Mouse (Mus musculus) intestine, embryonic 14.5 days (tissue): ENCODE results near the gene Cemip2. TPM values are rescaled to one million over a fixed set of nuclear protein-coding genes. Genes with fewer than 3 reads are reported as not detected.

Experiments used
- ATAC-seq: fragments of 200-750 bp; cut with Nextera tagmentation; replicated peaks from 2 replicates; pipeline ENCODE4 v1.8.0; 2017; ENCODE audit warnings: low read depth, moderate number of reproducible peaks, moderate TSS enrichment, moderate library complexity; ENCODE audit not compliant: low FRiP score, low TSS enrichment
- DNase-seq: peaks from one replicate; pipeline ENCODE4 v3.0.0-alpha.2; 2018; ENCODE audit warnings: low spot score
- H3K27ac ChIP-seq: fragments of 300-500 bp; sonication (generic); 2 replicates; pipeline ENCODE4 v1.5.1; 2014; ENCODE audit warnings: low read depth, mild to moderate bottlenecking, control low read depth
- H3K27me3 ChIP-seq: fragments of 300-500 bp; sonication (generic); replicated peaks from 2 replicates; pipeline ENCODE4 v1.6.1; 2014; ENCODE audit warnings: low read length, control low read depth; ENCODE audit not compliant: control insufficient read depth, insufficient read depth
- H3K36me3 ChIP-seq: fragments of 300-500 bp; sonication (generic); 2 replicates; pipeline ENCODE4 v1.6.1; 2014; ENCODE audit warnings: low read length, control low read depth; ENCODE audit not compliant: control insufficient read depth, insufficient read depth
- H3K4me1 ChIP-seq: fragments of 300-500 bp; sonication (generic); replicated peaks from 2 replicates; pipeline ENCODE4 v1.6.1; 2014; ENCODE audit warnings: low read length, control low read depth, mixed read lengths; ENCODE audit not compliant: control insufficient read depth, insufficient read depth
- H3K4me2 ChIP-seq: fragments of 300-500 bp; sonication (generic); 2 replicates; pipeline ENCODE4 v1.6.1; 2014; ENCODE audit warnings: low read length
- H3K4me3 ChIP-seq: fragments of 300-500 bp; sonication (generic); 2 replicates; pipeline ENCODE4 v1.5.1; 2014; ENCODE audit warnings: low read depth, low read length, control low read depth, mixed read lengths
- H3K9ac ChIP-seq: fragments of 300-500 bp; sonication (generic); 2 replicates; pipeline ENCODE4 v1.6.1; 2014; ENCODE audit warnings: mild to moderate bottlenecking, low read length
- H3K9me3 ChIP-seq: fragments of 300-500 bp; sonication (generic); 2 replicates; pipeline ENCODE4 v1.6.1; 2016; ENCODE audit warnings: low read length, control low read depth; ENCODE audit not compliant: control insufficient read depth
- WGBS: fragments of 180-500 bp; shearing (Covaris S2); extraction: QIAGEN DNeasy Blood & Tissue Kit; methylation state at CpG from one replicate; pipeline ENCODE4 v1.1.7; 2014; 5-methylcytosine and 5-hydroxymethylcytosine counted together
- polyA plus RNA-seq: library from polyadenylated mRNA; unstranded; fragments of >200 nt; fragmentation: Nextera tagmentation; extraction: Ambion mirVana; gene quantifications from 2 replicates; pipeline ENCODE4 v1.2.1, GENCODE M21; 2014

The Cemip2 gene
- polyA plus RNA-seq, 1 experiment from 2014 or later: 14.8 TPM

GRCm38 (mm10) chr19:21825128-21825885 lies 47.2 kb downstream of the Cemip2 start:
- no peak for DNase-seq
- H3K27me3 ChIP-seq: no peaks in the 10 kb centered on the region
- no peak overlapping the region for H3K27ac ChIP-seq
- WGBS: 85% methylated on average over 4 of the region's 4 CpGs
- H3K4me3 ChIP-seq: no peak overlapping the region
- no peaks in the 10 kb centered on the region for H3K9me3 ChIP-seq
- peaks cover 4% of the 10 kb centered on the region for H3K4me1 ChIP-seq
- peaks cover 26% of the 10 kb centered on the region; the same call in 1 of the 2 replicates for H3K36me3 ChIP-seq
- H3K4me2 ChIP-seq: no peak overlapping the region
- no peak for ATAC-seq
- no peak overlapping the region for H3K9ac ChIP-seq

DNA sequence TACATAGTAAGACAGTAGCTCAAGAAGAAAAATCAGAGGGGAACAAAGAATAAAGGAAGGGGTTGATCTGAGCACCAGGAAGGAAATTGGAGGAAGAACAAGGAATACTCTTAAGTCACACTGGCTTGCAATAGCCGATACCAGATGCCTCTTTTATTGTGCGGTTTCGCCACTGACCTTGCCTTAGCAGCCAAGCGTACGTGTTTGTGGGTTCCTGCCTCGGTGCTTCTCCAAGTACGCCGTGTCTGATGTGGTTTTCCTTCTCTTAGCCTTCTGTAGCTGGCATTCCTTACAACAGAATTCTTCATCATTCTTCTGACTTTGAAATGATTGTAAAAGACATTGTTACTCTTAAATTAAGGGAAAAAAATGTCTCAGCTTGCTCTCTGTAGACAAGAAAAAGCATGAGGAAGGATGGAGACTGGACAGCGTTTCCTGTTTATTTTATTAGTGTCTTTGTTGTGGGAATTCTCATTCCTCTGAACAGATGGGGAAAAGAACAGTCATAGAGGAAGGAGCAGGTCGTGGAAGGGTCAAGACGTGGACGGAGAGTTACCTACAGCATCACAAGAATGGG lies 55.4 kb downstream of the Cemip2 start:
- H3K9ac ChIP-seq: no peak overlapping the region
- no peaks in the 10 kb centered on the region for H3K9me3 ChIP-seq
- no peak overlapping the region for H3K27ac ChIP-seq
- no peak overlapping the region for H3K4me3 ChIP-seq
- DNase-seq (no peak), ATAC-seq (no peak)
- 55% methylated on average over 12 of the region's 12 CpGs for WGBS
- H3K27me3 ChIP-seq: no peaks in the 10 kb centered on the region
- peaks cover 47% of the 10 kb centered on the region for H3K36me3 ChIP-seq
- H3K4me2 ChIP-seq: no peak overlapping the region
- 0 out of 2 replicates have a peak, but pooled peaks cover 4% of the 10 kb centered on the region for H3K4me1 ChIP-seq

DNA sequence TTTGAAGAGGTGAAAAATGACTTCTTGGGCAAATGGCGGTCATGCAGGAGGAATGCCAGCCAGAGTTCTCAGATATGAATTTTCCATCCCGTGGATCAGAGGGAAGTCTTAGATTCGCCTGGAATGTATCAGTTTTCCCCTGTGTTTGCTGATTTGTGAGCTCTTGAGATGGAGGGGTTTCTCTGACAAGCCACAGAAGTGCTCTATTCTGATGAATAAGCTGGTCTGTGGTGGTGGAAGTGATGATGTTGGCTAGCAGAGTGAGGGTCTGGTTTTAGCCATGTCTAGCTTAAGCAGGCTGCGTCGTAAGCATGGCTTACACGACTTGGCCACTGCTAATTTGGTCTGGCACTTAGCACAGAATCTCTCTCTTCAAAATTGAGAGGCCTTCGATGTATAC lies 56.8 kb downstream of the Cemip2 start:
- Histone ChIP-seq H3K9me3 (no peaks in the 10 kb centered on the region), H3K4me2 (no peak overlapping the region), H3K27ac (no peak overlapping the region), H3K4me1 (0 out of 2 replicates have a peak, but pooled peaks cover 4% of the 10 kb centered on the region), H3K4me3 (no peak overlapping the region), H3K9ac (no peak overlapping the region), H3K36me3 (peaks cover 42% of the 10 kb centered on the region), H3K27me3 (no peaks in the 10 kb centered on the region)
- ATAC-seq: no peak
- DNase-seq: no peak
- WGBS: 68% methylated on average over 7 of the region's 7 CpGs

GRCm38 (mm10) chr19:21850721-21851120 lies 72.6 kb downstream of the Cemip2 start:
- Histone ChIP-seq H3K36me3 (peaks cover 43% of the 10 kb centered on the region), H3K4me1 (no peaks in the 10 kb centered on the region), H3K9ac (no peak overlapping the region), H3K4me2 (no peak overlapping the region), H3K27me3 (no peaks in the 10 kb centered on the region), H3K4me3 (no peak overlapping the region), H3K27ac (no peak overlapping the region), H3K9me3 (no peaks in the 10 kb centered on the region)
- no peak for DNase-seq
- no peak for ATAC-seq
- WGBS: 91% methylated on average over 10 of the region's 10 CpGs

- H3K36me3 ChIP-seq: peaks cover 40% of the 10 kb centered on the region
- no peak for ATAC-seq
Measured at GRCm38 (mm10) chr19:21854526-21855228, 76.5 kb downstream of the Cemip2 start.

DNA sequence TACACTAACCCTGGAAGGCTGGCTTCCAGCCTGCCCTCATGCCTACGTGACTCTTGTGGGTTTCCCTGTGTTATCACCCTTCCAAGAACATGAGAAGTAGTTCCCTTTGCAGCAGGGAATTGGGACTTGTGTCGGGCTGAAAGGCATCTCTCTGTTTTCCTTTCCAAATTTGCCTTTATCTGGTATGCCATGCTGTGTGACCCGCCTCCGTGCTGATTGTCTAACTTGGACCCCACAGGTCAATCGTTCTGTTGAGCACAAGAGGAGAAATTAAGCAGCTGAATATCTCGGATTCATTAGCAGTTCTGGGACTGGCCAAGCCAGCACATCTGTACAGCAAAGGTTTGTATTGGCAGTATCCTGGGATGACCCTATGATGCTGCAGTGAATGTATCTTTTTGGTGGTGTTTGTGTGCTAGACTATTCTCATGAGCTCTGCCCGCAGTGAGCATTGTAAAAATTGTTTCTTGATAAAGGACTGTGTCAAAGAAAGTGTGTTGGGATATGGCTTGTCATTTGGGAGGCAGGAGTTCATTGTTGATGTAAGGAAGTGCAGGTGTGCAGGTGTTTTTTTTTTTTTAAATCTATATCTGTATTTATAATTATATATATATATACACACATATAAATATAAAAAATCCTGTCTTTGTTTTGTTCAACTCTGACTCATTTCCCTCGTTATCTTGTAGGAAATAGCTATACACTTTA lies 77.4 kb downstream of the Cemip2 start:
- Histone ChIP-seq H3K4me3 (no peak overlapping the region), H3K4me2 (no peak overlapping the region), H3K27me3 (no peaks in the 10 kb centered on the region), H3K9me3 (no peaks in the 10 kb centered on the region), H3K27ac (no peak overlapping the region), H3K4me1 (no peaks in the 10 kb centered on the region), H3K9ac (no peak overlapping the region), H3K36me3 (peaks cover 38% of the 10 kb centered on the region)
- WGBS: 91% methylated on average over 8 of the region's 8 CpGs
- DNase-seq: no peak
- ATAC-seq: no peak

More at GRCm38 (mm10) chr19:21854526-21855228, 76.5 kb downstream of the Cemip2 start:
- no peaks in the 10 kb centered on the region for H3K27me3 ChIP-seq
- no peak overlapping the region for H3K27ac ChIP-seq
- no peak for DNase-seq
- H3K9me3 ChIP-seq: no peaks in the 10 kb centered on the region
- H3K9ac ChIP-seq: no peak overlapping the region
- no peaks in the 10 kb centered on the region for H3K4me1 ChIP-seq
- no peak overlapping the region for H3K4me2 ChIP-seq
- H3K4me3 ChIP-seq: no peak overlapping the region
- 89% methylated on average over 5 of the region's 5 CpGs for WGBS

GRCm38 (mm10) chr19:21858846-21859521 lies 80.8 kb downstream of the Cemip2 start:
- DNase-seq: no peak

GRCm38 (mm10) chr19:21860132-21860531 lies 82.0 kb downstream of the Cemip2 start:
- Histone ChIP-seq H3K9me3 (no peaks in the 10 kb centered on the region), H3K36me3 (peaks cover 22% of the 10 kb centered on the region), H3K4me2 (no peak overlapping the region), H3K27ac (no peak overlapping the region), H3K9ac (no peak overlapping the region), H3K4me3 (no peak overlapping the region), H3K27me3 (no peaks in the 10 kb centered on the region), H3K4me1 (no peaks in the 10 kb centered on the region)
- WGBS: 86% methylated on average over 5 of the region's 5 CpGs
- no peak for DNase-seq
- ATAC-seq: no peak

More at GRCm38 (mm10) chr19:21858846-21859521, 80.8 kb downstream of the Cemip2 start:
- peak; percentile 40; the same call in 1 of the 2 replicates for ATAC-seq
- Histone ChIP-seq H3K4me1 (no peaks in the 10 kb centered on the region), H3K9ac (no peak overlapping the region), H3K27ac (no peak overlapping the region), H3K27me3 (no peaks in the 10 kb centered on the region), H3K4me2 (no peak overlapping the region), H3K9me3 (no peaks in the 10 kb centered on the region), H3K36me3 (peaks cover 33% of the 10 kb centered on the region), H3K4me3 (no peak overlapping the region)
- 46% methylated on average over 12 of the region's 12 CpGs for WGBS
